25 mouse cellular contexts compared by ENCODE assay signal in the genomic region with DNA sequence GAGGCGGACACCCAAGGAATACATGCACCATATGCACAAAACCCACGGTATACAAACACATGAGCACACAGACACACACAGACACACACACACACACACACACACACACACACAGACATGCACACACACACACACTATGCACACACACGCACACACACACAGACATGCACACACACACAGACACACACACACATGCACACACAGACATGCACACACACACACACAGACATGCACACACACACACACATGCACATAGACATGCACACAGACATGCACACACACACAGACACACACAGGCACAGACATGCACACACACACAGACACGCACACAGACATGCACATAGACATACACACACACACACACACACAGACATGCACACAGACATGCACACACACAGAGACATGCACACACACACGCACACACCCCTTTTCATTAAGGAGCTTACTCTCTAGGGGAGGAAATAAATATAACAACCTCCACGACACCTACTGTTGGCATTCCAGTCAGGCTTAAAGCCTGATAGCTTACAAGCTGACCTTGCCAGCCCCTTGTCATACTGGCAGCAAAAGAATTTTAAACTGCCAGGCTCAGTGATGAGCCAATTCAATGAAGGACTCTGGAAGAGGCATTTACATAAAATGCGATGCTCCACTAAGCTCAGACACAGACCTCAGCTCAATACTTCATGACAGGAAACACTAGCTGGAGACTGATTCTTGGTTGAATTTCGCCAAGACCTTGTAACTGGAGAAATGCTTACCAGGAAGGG. TPM values are rescaled to one million over a fixed set of nuclear protein-coding genes. Genes with fewer than 3 reads are reported as not detected.
DNase-seq lines count a peak whose midpoint lies in the region; ATAC-seq and TF ChIP-seq lines count a peak whose summit lies in the region.
"Had no signal": no experiment of that assay in that cellular context is flagged by ENCODE, and none has a peak within 500 bp of the region (broad histone marks: within the 10 kb centered on the region; RNA-seq: fewer than 3 reads in every experiment).

No protein-coding gene starts in this region.

- no peak overlapping the region for H3K4me2 ChIP-seq in hindbrain, postnatal 0 days (ENCODE audit: low read depth, low read length)
- H3K4me2 ChIP-seq in hindbrain, embryonic 14.5 days (replicated peaks), result no peak overlapping the region
- H3K4me2 ChIP-seq: embryonic facial prominence, embryonic 12.5 days; forebrain, embryonic 15.5 days; hindbrain, embryonic 15.5 days; limb, embryonic 15.5 days; midbrain, embryonic 12.5 days had no signal

- peak; percentile 88 for DNase-seq in heart, adult 11 months
- DNase-seq in heart, embryonic 10.5 days (ENCODE audit: low spot score), result no peak
- DNase-seq in hindbrain, postnatal 0 days (ENCODE audit: low spot score), result no peak
- DNase-seq in hindbrain, embryonic 14.5 days (ENCODE audit: low spot score), result no peak
- DNase-seq in testis, postnatal 10 days (ENCODE audit: low spot score), result peak; percentile 32
- no peak for DNase-seq in testis, postnatal 14 days (ENCODE audit: low spot score)
- no peak for DNase-seq in frontal cortex, postnatal 10 days (ENCODE audit: low spot score in 2 of 2)
- DNase-seq: cerebellum, adult 11 months; cerebellum, adult 9-10 months; cerebellum, postnatal 36 days; kidney, adult 18-20 months; kidney, postnatal 4 days; lung, adult 2 months; lung, postnatal 10 days had no signal

- peak; percentile 12; the same call in 1 of the 2 replicates for ATAC-seq in hindbrain, postnatal 0 days
- no peak for ATAC-seq in hindbrain, embryonic 14.5 days (ENCODE audit: low FRiP score)
- ATAC-seq: forebrain, embryonic 15.5 days had no signal

- H3K4me1 ChIP-seq in heart, embryonic 10.5 days, result peaks cover 20% of the 10 kb centered on the region
- 0 out of 2 replicates have a peak, but pooled peaks cover 3% of the 10 kb centered on the region for H3K4me1 ChIP-seq in hindbrain, postnatal 0 days (ENCODE audit: insufficient read depth, low read length)
- H3K4me1 ChIP-seq in hindbrain, embryonic 14.5 days (replicated peaks; ENCODE audit: control insufficient read depth, insufficient read depth, low read length), result 0 out of 2 replicates have a peak, but pooled peaks cover 9% of the 10 kb centered on the region
- peaks cover 19% of the 10 kb centered on the region for H3K4me1 ChIP-seq in brown adipose tissue, adult 24 weeks (ENCODE audit: control insufficient read depth, insufficient read depth, insufficient read length, low read length)

- no peaks in the 10 kb centered on the region for H3K9me3 ChIP-seq in heart, embryonic 10.5 days
- no peaks in the 10 kb centered on the region for H3K9me3 ChIP-seq in hindbrain, postnatal 0 days (ENCODE audit: low read length)
- no peaks in the 10 kb centered on the region for H3K9me3 ChIP-seq in hindbrain, embryonic 14.5 days (ENCODE audit: control insufficient read depth, low read length)
- H3K9me3 ChIP-seq: embryonic facial prominence, embryonic 12.5 days; forebrain, embryonic 10.5 days; forebrain, embryonic 15.5 days; hindbrain, embryonic 15.5 days; limb, embryonic 10.5 days; limb, embryonic 15.5 days; midbrain, embryonic 12.5 days had no signal

- no peak overlapping the region for H3K4me3 ChIP-seq in heart, embryonic 10.5 days
- H3K4me3 ChIP-seq in hindbrain, postnatal 0 days (ENCODE audit: low read length), result no peak overlapping the region
- H3K4me3 ChIP-seq in hindbrain, embryonic 14.5 days (replicated peaks; ENCODE audit: low read length), result no peak overlapping the region
- 0 out of 2 replicates have a peak overlapping the region, but pooled peaks have one; percentile 2 for H3K4me3 ChIP-seq in brown adipose tissue, adult 24 weeks (ENCODE audit: insufficient read depth, low read depth, low read length)
- H3K4me3 ChIP-seq: embryonic facial prominence, embryonic 12.5 days; forebrain, embryonic 10.5 days; forebrain, embryonic 15.5 days; hindbrain, embryonic 15.5 days; limb, embryonic 10.5 days; limb, embryonic 15.5 days; midbrain, embryonic 12.5 days had no signal

- H3K27ac ChIP-seq in heart, embryonic 10.5 days, result no peak overlapping the region
- no peak overlapping the region for H3K27ac ChIP-seq in hindbrain, postnatal 0 days
- no peak overlapping the region for H3K27ac ChIP-seq in hindbrain, embryonic 14.5 days
- H3K27ac ChIP-seq in brown adipose tissue, adult 24 weeks (replicated peaks; ENCODE audit: low read depth, low read length), result peak overlapping the region; percentile 96
- H3K27ac ChIP-seq: embryonic facial prominence, embryonic 12.5 days; forebrain, embryonic 10.5 days; forebrain, embryonic 15.5 days; hindbrain, embryonic 15.5 days; limb, embryonic 10.5 days; limb, embryonic 15.5 days; liver, embryonic 14.5 days; macrophage; midbrain, embryonic 12.5 days had no signal

- no peak overlapping the region for H3K9ac ChIP-seq in hindbrain, postnatal 0 days (replicated peaks; ENCODE audit: low read length)
- no peak overlapping the region for H3K9ac ChIP-seq in hindbrain, embryonic 14.5 days
- H3K9ac ChIP-seq: embryonic facial prominence, embryonic 12.5 days; forebrain, embryonic 15.5 days; hindbrain, embryonic 15.5 days; limb, embryonic 15.5 days; liver, embryonic 14.5 days; midbrain, embryonic 12.5 days had no signal

- no peak for TF ChIP-seq CTCF in hindbrain, postnatal 0 days (IDR thresholded peaks at IDR 0.05; ENCODE audit: low read depth)

- peaks cover 9% of the 10 kb centered on the region for H3K27me3 ChIP-seq in heart, embryonic 10.5 days (ENCODE audit: insufficient read depth, poor library complexity, severe bottlenecking)
- H3K27me3 ChIP-seq in hindbrain, postnatal 0 days (ENCODE audit: insufficient read depth, low read length), result no peaks in the 10 kb centered on the region
- no peaks in the 10 kb centered on the region; the same call in 1 of the 2 replicates for H3K27me3 ChIP-seq in hindbrain, embryonic 14.5 days (ENCODE audit: control insufficient read depth, insufficient read depth, low read length)
- H3K27me3 ChIP-seq: CH12.LX; embryonic facial prominence, embryonic 12.5 days; forebrain, embryonic 15.5 days; hindbrain, embryonic 15.5 days; limb, embryonic 15.5 days had no signal

- WGBS in heart, embryonic 10.5 days, result 79% methylated on average over 8 of the region's 8 CpGs
- 68% methylated on average over 8 of the region's 8 CpGs for WGBS in hindbrain, postnatal 0 days
- WGBS in hindbrain, embryonic 14.5 days, result 69% methylated on average over 8 of the region's 8 CpGs

- H3K36me3 ChIP-seq in heart, embryonic 10.5 days, result no peaks in the 10 kb centered on the region
- H3K36me3 ChIP-seq in hindbrain, postnatal 0 days (ENCODE audit: insufficient read depth, low read length), result no peaks in the 10 kb centered on the region
- H3K36me3 ChIP-seq in hindbrain, embryonic 14.5 days (replicated peaks; ENCODE audit: control insufficient read depth, insufficient read depth), result no peaks in the 10 kb centered on the region
- H3K36me3 ChIP-seq: embryonic facial prominence, embryonic 12.5 days; forebrain, embryonic 10.5 days; forebrain, embryonic 15.5 days; hindbrain, embryonic 15.5 days; limb, embryonic 10.5 days; limb, embryonic 15.5 days; midbrain, embryonic 12.5 days had no signal

RNA-seq across cellular contexts. Expression of a gene that starts 2.7 kb away (rescaled TPM):
- 2.0 and 2.9 TPM in 2 replicates for polyA plus RNA-seq in heart, embryonic 10.5 days (2016; fragmentation: Nextera tagmentation; extraction: Ambion mirVana)
- 3.6 and 6.1 TPM in 2 replicates for total RNA-seq in hindbrain, postnatal 0 days (2014; rRNA removed)
- polyA plus RNA-seq in hindbrain, postnatal 0 days (2015; fragmentation: Nextera tagmentation; extraction: Ambion mirVana), result 0.60 and 1.3 TPM in 2 replicates
- polyA plus RNA-seq in hindbrain, embryonic 14.5 days (2014; fragmentation: Nextera tagmentation; extraction: Ambion mirVana), result 1.1 and 2.2 TPM in 2 replicates
- 14.5 and 22.4 TPM in 2 replicates for polyA plus RNA-seq in brown adipose tissue, adult 24 weeks (2012; ENCODE audit: insufficient read depth, insufficient read length, missing spikeins)

Comparison
In these comparisons a context has a peak if more than half of its experiments do, and no peak if none do; other contexts are left out.
1. DNase-seq: peak in heart, adult 11 months (single experiment) and testis, postnatal 10 days (single experiment); none in heart, embryonic 10.5 days (single experiment), hindbrain, postnatal 0 days (single experiment), hindbrain, embryonic 14.5 days (single experiment), testis, postnatal 14 days (single experiment) and frontal cortex, postnatal 10 days (0 of 2).